Mouse (Mus musculus) midbrain, postnatal 0 days (tissue): ENCODE measurements around the gene Srp72. TPM values are rescaled to one million over a fixed set of nuclear protein-coding genes. Genes with fewer than 3 reads are reported as not detected.

ENCODE experiments used
- ATAC-seq: fragments of 200-750 bp; cut with Nextera tagmentation; 2 replicates; pipeline ENCODE4 v1.8.0; 2017; ENCODE audit warnings: moderate number of reproducible peaks, mild to moderate bottlenecking, moderate TSS enrichment, moderate library complexity; ENCODE audit not compliant: low FRiP score
- DNase-seq: peaks from one replicate; pipeline ENCODE4 v3.0.0-alpha.2; 2015; ENCODE audit warnings: low spot score
- H3K27ac ChIP-seq: fragments of 300-500 bp; sonication (generic); 2 replicates; pipeline ENCODE4 v1.5.1; 2014; ENCODE audit warnings: low read depth, mild to moderate bottlenecking, low read length, mixed read lengths
- H3K27me3 ChIP-seq: fragments of 300-500 bp; sonication (generic); 2 replicates; pipeline ENCODE4 v1.6.1; 2014; ENCODE audit warnings: low read length, control low read depth, mixed read lengths; ENCODE audit not compliant: insufficient read depth
- H3K36me3 ChIP-seq: fragments of 300-500 bp; sonication (generic); 2 replicates; pipeline ENCODE4 v1.6.1; 2014; ENCODE audit warnings: low read length, control low read depth, mixed read lengths; ENCODE audit not compliant: insufficient read depth
- H3K4me1 ChIP-seq: fragments of 300-500 bp; sonication (generic); 2 replicates; pipeline ENCODE4 v1.6.1; 2014; ENCODE audit warnings: mild to moderate bottlenecking, control low read depth, antibody characterized with exemption, low read length, mixed read lengths; ENCODE audit not compliant: insufficient read depth
- H3K4me2 ChIP-seq: fragments of 300-500 bp; sonication (generic); 2 replicates; pipeline ENCODE4 v1.6.1; 2014; ENCODE audit warnings: low read depth, mild to moderate bottlenecking, low read length, mixed read lengths; ENCODE audit not compliant: poor library complexity, severe bottlenecking
- H3K4me3 ChIP-seq: fragments of 300-500 bp; sonication (generic); 2 replicates; pipeline ENCODE4 v1.5.1; 2014; ENCODE audit warnings: low read depth, mild to moderate bottlenecking, low read length, moderate library complexity
- H3K9ac ChIP-seq: fragments of 300-500 bp; sonication (generic); replicated peaks from 2 replicates; pipeline ENCODE4 v1.6.1; 2014; ENCODE audit warnings: mild to moderate bottlenecking, low read length, moderate library complexity, mixed read lengths; ENCODE audit not compliant: poor library complexity, severe bottlenecking
- H3K9me3 ChIP-seq: fragments of 300-500 bp; sonication (generic); 2 replicates; pipeline ENCODE4 v1.6.1; 2016; ENCODE audit warnings: low read length, control low read depth
- CTCF ChIP-seq: IDR thresholded peaks from 2 replicates; pipeline ENCODE4 v1.5.1; 2016; ENCODE audit warnings: antibody characterized with exemption, mild to moderate bottlenecking
- WGBS: fragments of 180-500 bp; shearing (Covaris S2); extraction: QIAGEN DNeasy Blood & Tissue Kit; methylation state at CpG from one replicate; pipeline ENCODE4 v1.1.7; 2014; 5-methylcytosine and 5-hydroxymethylcytosine counted together
- polyA plus RNA-seq: library from polyadenylated mRNA; unstranded; fragments of >200 nt; fragmentation: Nextera tagmentation; extraction: Ambion mirVana; gene quantifications from 2 replicates; pipeline ENCODE4 v1.2.1, GENCODE M21; 2015
- total RNA-seq: library from RNA; depleted of rRNA; stranded (reverse); fragments of >200 nt; gene quantifications from 2 replicates; pipeline ENCODE4 v1.2.3, GENCODE M21; 2014; rRNA removed

Gene Srp72
- total and polyA plus RNA-seq, 2 experiments from 2014 or later, result 69.8 to 76.7 TPM

- Histone ChIP-seq H3K9ac (no peak overlapping the region), H3K4me3 (no peak overlapping the region), H3K36me3 (no peaks in the 10 kb centered on the region), H3K4me1 (no peaks in the 10 kb centered on the region), H3K4me2 (no peak overlapping the region), H3K27me3 (no peaks in the 10 kb centered on the region), H3K27ac (no peak overlapping the region), H3K9me3 (no peaks in the 10 kb centered on the region)
- no peak for TF ChIP-seq CTCF
- DNase-seq, result no peak
- ATAC-seq, result no peak
- 74% methylated on average over 5 of the region's 5 CpGs for WGBS
Measured at GRCm38 (mm10) chr5:77044362-77044761, 69.9 kb downstream of the Srp72 start.

Other genes starting within 250 kb of the Srp72 start
- gene Aasdh, start 69.2 kb upstream of the Srp72 start, total RNA-seq, result 11.0 and 16.3 TPM in 2 replicates
- 10.1 and 11.5 TPM in 2 replicates for gene Aasdh, start 69.2 kb upstream of the Srp72 start, polyA plus RNA-seq
- 96.6 and 116 TPM in 2 replicates for gene Paics, start 23.4 kb upstream of the Srp72 start, total RNA-seq
- 137 and 144 TPM in 2 replicates for gene Paics, start 23.4 kb upstream of the Srp72 start, polyA plus RNA-seq
- 10.7 and 14.0 TPM in 2 replicates for gene Ppat, start 23.1 kb upstream of the Srp72 start, total RNA-seq
- gene Ppat, start 23.1 kb upstream of the Srp72 start, polyA plus RNA-seq, result 7.8 and 8.2 TPM in 2 replicates
- not detected in 2 replicates for gene Arl9, start 29.4 kb downstream of the Srp72 start, total RNA-seq
- gene Arl9, start 29.4 kb downstream of the Srp72 start, polyA plus RNA-seq, result not detected in 2 replicates
- 0.38 TPM in 1 of 2 replicates, not detected in the other for gene Thegl, start 41.3 kb downstream of the Srp72 start, total RNA-seq
- 0.52 and 1.0 TPM in 2 replicates for gene Thegl, start 41.3 kb downstream of the Srp72 start, polyA plus RNA-seq
- gene Hopx, start 140.4 kb downstream of the Srp72 start, total RNA-seq, result 9.1 and 20.8 TPM in 2 replicates
- gene Hopx, start 140.4 kb downstream of the Srp72 start, polyA plus RNA-seq, result 1.4 and 1.8 TPM in 2 replicates
- not detected in 2 replicates for gene Spink2, start 236.8 kb downstream of the Srp72 start, total RNA-seq
- gene Spink2, start 236.8 kb downstream of the Srp72 start, polyA plus RNA-seq, result 1.1 and 1.5 TPM in 2 replicates